Mouse (Mus musculus) olfactory bulb, adult 2 months (tissue): ENCODE data around the gene Slc25a42.

Source experiments
- CTCF ChIP-seq: fragments of 200-500 bp; IDR thresholded peaks from 2 replicates; pipeline ENCODE4 v1.5.1; 2012; ENCODE audit warnings: low read depth, mild to moderate bottlenecking, low read length, moderate library complexity; ENCODE audit not compliant: insufficient read depth
- POLR2A ChIP-seq: fragments of 200-500 bp; IDR thresholded peaks from 2 replicates; pipeline ENCODE4 v1.6.1; 2012; ENCODE audit warnings: mild to moderate bottlenecking, low read depth, low read length, moderate library complexity; ENCODE audit not compliant: insufficient read depth

DNA sequence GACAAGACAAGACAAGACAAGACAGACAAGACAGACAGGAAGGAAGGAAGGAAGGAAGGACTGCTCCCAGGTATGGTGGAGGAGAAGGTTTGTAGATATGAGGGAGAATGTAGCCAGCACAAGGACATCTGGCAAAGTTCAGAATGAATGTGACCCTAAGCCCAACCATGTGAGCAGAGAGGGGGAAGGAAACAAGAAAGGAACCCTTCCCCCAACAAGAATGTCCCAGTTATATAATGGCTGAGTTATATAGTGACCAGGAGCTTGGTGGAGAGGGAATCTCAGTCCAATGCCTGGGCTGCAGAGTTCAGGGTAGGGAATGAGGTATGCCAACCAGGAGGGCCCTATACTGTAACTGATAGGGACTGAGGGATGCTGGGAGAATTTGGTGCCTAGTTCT is 5.3 kb upstream of the Slc25a42 start:
- TF ChIP-seq CTCF (no peak), POLR2A (no peak)
